Mouse (Mus musculus): ENCODE measurements around the gene Adamts2.
A peak's percentile ranks its signal among the peaks of the same experiment; 100 is the strongest.

The Adamts2 gene

GRCm38 (mm10) chr11:50733146-50733545 is 131.3 kb downstream of the Adamts2 start:
- no peak for DNase-seq (ENCODE audit: low read depth, low spot score)

- no peak for DNase-seq (ENCODE audit: low read depth, low spot score)
Observed at GRCm38 (mm10) chr11:50734129-50734528, 132.2 kb downstream of the Adamts2 start.

- DNase-seq (ENCODE audit: low read depth, low spot score), result no peak
Observed at GRCm38 (mm10) chr11:50736548-50736947, 134.7 kb downstream of the Adamts2 start.

- DNase-seq (ENCODE audit: low read depth, low spot score), result no peak
Observed at GRCm38 (mm10) chr11:50738436-50738835, 136.6 kb downstream of the Adamts2 start.

GRCm38 (mm10) chr11:50739453-50739852 is 137.6 kb downstream of the Adamts2 start:
- DNase-seq (ENCODE audit: low read depth, low spot score), result no peak

GRCm38 (mm10) chr11:50742146-50742545 is 140.3 kb downstream of the Adamts2 start:
- DNase-seq (ENCODE audit: low read depth, low spot score), result no peak

GRCm38 (mm10) chr11:50744971-50745370 is 143.1 kb downstream of the Adamts2 start:
- DNase-seq (ENCODE audit: low read depth, low spot score), result no peak

- no peak for DNase-seq (ENCODE audit: low read depth, low spot score)
Observed at GRCm38 (mm10) chr11:50746508-50746907, 144.6 kb downstream of the Adamts2 start.

GRCm38 (mm10) chr11:50750983-50751585 is 149.2 kb downstream of the Adamts2 start:
- DNase-seq (ENCODE audit: low read depth, low spot score), result no peak

GRCm38 (mm10) chr11:50757741-50758140 is 155.9 kb downstream of the Adamts2 start:
- peak; percentile 19 for DNase-seq (ENCODE audit: low read depth, low spot score)

GRCm38 (mm10) chr11:50766461-50766860 is 164.6 kb downstream of the Adamts2 start:
- DNase-seq (ENCODE audit: low read depth, low spot score), result no peak

- peak; percentile 11 for DNase-seq (ENCODE audit: low read depth, low spot score)
Observed at GRCm38 (mm10) chr11:50767039-50767438, 165.2 kb downstream of the Adamts2 start.

GRCm38 (mm10) chr11:50768995-50769749 is 167.3 kb downstream of the Adamts2 start:
- peak; percentile 83 for DNase-seq (ENCODE audit: low read depth, low spot score)

- DNase-seq (ENCODE audit: low read depth, low spot score), result no peak
Observed at GRCm38 (mm10) chr11:50771006-50771405, 169.1 kb downstream of the Adamts2 start.

- no peak for DNase-seq (ENCODE audit: low read depth, low spot score)
Observed at GRCm38 (mm10) chr11:50797674-50798073, 195.8 kb downstream of the Adamts2 start.

- no peak for DNase-seq (ENCODE audit: low read depth, low spot score)
Observed at GRCm38 (mm10) chr11:50798836-50799235, 197.0 kb downstream of the Adamts2 start.

- DNase-seq (ENCODE audit: low read depth, low spot score), result no peak
Observed at GRCm38 (mm10) chr11:50814233-50814632, 212.3 kb downstream of the Adamts2 start.

GRCm38 (mm10) chr11:50826214-50826613 is 224.3 kb downstream of the Adamts2 start:
- no peak for DNase-seq (ENCODE audit: low read depth, low spot score)

- DNase-seq (ENCODE audit: low read depth, low spot score), result peak; percentile 68
Observed at GRCm38 (mm10) chr11:50827010-50827953, 225.4 kb downstream of the Adamts2 start, which contains the start of gene Zfp354c. Gene Zfp354c, minus strand, starts transcription at chr11:50827724.

GRCm38 (mm10) chr11:50835727-50836126 is 233.8 kb downstream of the Adamts2 start:
- no peak for DNase-seq (ENCODE audit: low read depth, low spot score)

- DNase-seq (ENCODE audit: low read depth, low spot score), result peak; percentile 90
Observed at GRCm38 (mm10) chr11:50841023-50841735, 239.3 kb downstream of the Adamts2 start, which contains the start of gene Zfp879. Gene Zfp879, minus strand, starts transcription at chr11:50841552.

Data from embryo, embryonic 11.5 days (tissue).